Mouse (Mus musculus): ENCODE data around the gene Dazap2. TPM values are rescaled to one million over a fixed set of nuclear protein-coding genes. Genes with fewer than 3 reads are reported as not detected.
"Not testable (repeated sequence)": the region's sequence is repeated elsewhere in the genome, so short reads cannot be mapped to it uniquely, and the experiment has no call there.

The Dazap2 gene
- polyA plus RNA-seq, 1 experiment from 2014 or later, result 155 TPM

DNA sequence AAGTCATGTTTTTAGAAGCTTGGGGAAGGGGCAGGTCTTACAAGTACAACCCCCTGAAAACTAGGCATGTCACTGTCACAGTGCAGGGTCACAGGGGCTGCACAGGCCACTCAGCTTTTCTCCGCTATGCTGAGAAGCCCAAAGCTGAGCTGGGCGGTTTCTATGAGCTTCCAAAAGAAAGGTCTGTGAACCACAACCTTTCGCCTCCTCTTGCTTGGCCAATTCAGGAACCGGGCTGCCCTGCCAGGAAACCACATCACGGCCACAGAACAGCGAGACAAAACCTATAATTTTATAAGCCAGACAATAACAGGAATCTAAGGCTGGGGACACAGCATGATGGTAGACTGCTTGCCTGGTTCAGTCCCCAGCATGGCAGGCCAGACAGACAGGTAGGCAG lies 26.9 kb upstream of the Dazap2 start:
- Histone ChIP-seq H3K4me3 (no peak overlapping the region), H3K36me3 (peaks cover 42% of the 10 kb centered on the region), H3K4me1 (no peaks in the 10 kb centered on the region), H3K27ac (no peak overlapping the region), H3K27me3 (no peaks in the 10 kb centered on the region), H3K4me2 (no peak overlapping the region), H3K9me3 (no peaks in the 10 kb centered on the region), H3K9ac (no peak overlapping the region)
- 73% methylated on average over 6 of the region's 6 CpGs for WGBS
- no peak for ATAC-seq (ENCODE audit: insufficient number of reproducible peaks, insufficient read depth, low FRiP score, low TSS enrichment, low read depth)

DNA sequence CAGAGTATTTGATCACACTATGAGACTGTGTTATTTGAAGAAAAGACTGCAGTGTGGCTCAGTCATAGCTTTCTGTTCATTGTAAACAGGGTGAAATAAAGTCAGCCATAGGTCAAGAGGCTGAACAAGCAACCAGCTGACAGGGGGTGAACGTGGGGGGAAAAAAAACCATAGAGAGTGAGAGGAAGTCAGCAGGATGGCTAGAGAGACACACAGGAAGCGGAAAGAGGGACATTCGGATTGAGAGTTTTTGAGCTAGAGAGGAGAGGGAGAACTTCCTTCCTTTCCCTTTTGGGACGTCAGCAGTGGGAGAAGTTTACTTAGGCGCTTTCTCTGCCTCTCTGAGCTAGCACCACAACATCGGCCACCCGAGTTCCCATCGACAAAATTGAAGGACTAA lies 24.7 kb upstream of the Dazap2 start:
- H3K9ac ChIP-seq, result no peak overlapping the region
- no peaks in the 10 kb centered on the region for H3K4me1 ChIP-seq
- H3K4me3 ChIP-seq, result no peak overlapping the region
- H3K27me3 ChIP-seq, result no peaks in the 10 kb centered on the region
- H3K36me3 ChIP-seq, result peaks cover 34% of the 10 kb centered on the region
- 68% methylated on average over 8 of the region's 8 CpGs for WGBS
- H3K27ac ChIP-seq, result no peak overlapping the region
- ATAC-seq (ENCODE audit: insufficient number of reproducible peaks, insufficient read depth, low FRiP score, low TSS enrichment, low read depth), result no peak
- no peaks in the 10 kb centered on the region for H3K9me3 ChIP-seq
- no peak overlapping the region for H3K4me2 ChIP-seq

DNA sequence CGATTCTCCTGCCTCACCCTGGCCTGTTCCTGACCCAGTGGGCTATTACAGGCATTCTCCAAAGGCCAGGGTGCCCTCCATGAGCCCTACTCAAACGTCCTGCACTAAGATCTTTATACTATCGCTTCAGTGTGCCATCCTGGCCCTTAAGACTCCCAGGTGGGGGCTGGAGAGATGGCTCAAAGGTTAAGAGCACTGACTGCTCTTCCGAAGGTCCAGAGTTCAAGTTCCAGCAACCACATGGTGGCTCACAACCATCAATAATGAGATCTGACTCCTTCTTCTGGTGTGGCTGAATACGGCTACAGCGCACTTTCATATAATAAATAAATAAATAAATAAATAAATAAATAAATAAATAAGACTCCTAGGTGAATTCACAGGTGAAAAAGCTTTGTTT lies 22.3 kb upstream of the Dazap2 start:
- H3K9ac ChIP-seq, result no peak overlapping the region
- no peak overlapping the region for H3K4me3 ChIP-seq
- no peak overlapping the region for H3K27ac ChIP-seq
- H3K36me3 ChIP-seq, result peaks cover 14% of the 10 kb centered on the region
- no peak overlapping the region for H3K4me2 ChIP-seq
- ATAC-seq (ENCODE audit: insufficient number of reproducible peaks, insufficient read depth, low FRiP score, low TSS enrichment, low read depth), result no peak
- no peaks in the 10 kb centered on the region for H3K27me3 ChIP-seq
- H3K9me3 ChIP-seq, result no peaks in the 10 kb centered on the region
- H3K4me1 ChIP-seq, result no peaks in the 10 kb centered on the region
- WGBS, result 80% methylated on average over 6 of the region's 6 CpGs

- peaks cover 27% of the 10 kb centered on the region for H3K27me3 ChIP-seq
Observed at GRCm38 (mm10) chr15:100598287-100598882, 16.8 kb upstream of the Dazap2 start.

GRCm38 (mm10) chr15:100598883-100599275 lies 16.3 kb upstream of the Dazap2 start:
- Histone ChIP-seq H3K9ac (peak overlapping the region; percentile 87), H3K36me3 (no peaks in the 10 kb centered on the region), H3K4me3 (peak overlapping the region; percentile 77), H3K9me3 (no peaks in the 10 kb centered on the region), H3K4me2 (peak overlapping the region; percentile 93), H3K27ac (peak overlapping the region; percentile 33; the same call in 1 of the 2 replicates), H3K27me3 (peaks cover 32% of the 10 kb centered on the region), H3K4me1 (peaks cover 14% of the 10 kb centered on the region)
- 1% methylated on average over 12 of the region's 12 CpGs for WGBS
- no peak for ATAC-seq (ENCODE audit: insufficient number of reproducible peaks, insufficient read depth, low FRiP score, low TSS enrichment, low read depth)

More at GRCm38 (mm10) chr15:100598287-100598882, 16.8 kb upstream of the Dazap2 start:
- H3K4me1 ChIP-seq, result peaks cover 14% of the 10 kb centered on the region
- H3K36me3 ChIP-seq, result no peaks in the 10 kb centered on the region
- H3K27ac ChIP-seq, result no peak overlapping the region
- H3K9ac ChIP-seq, result no peak overlapping the region
- no peaks in the 10 kb centered on the region for H3K9me3 ChIP-seq
- 26% methylated on average over 9 of the region's 9 CpGs for WGBS
- H3K4me2 ChIP-seq, result peak overlapping the region; percentile 93
- peak overlapping the region; percentile 77 for H3K4me3 ChIP-seq
- no peak for ATAC-seq (ENCODE audit: insufficient number of reproducible peaks, insufficient read depth, low FRiP score, low TSS enrichment, low read depth)

DNA sequence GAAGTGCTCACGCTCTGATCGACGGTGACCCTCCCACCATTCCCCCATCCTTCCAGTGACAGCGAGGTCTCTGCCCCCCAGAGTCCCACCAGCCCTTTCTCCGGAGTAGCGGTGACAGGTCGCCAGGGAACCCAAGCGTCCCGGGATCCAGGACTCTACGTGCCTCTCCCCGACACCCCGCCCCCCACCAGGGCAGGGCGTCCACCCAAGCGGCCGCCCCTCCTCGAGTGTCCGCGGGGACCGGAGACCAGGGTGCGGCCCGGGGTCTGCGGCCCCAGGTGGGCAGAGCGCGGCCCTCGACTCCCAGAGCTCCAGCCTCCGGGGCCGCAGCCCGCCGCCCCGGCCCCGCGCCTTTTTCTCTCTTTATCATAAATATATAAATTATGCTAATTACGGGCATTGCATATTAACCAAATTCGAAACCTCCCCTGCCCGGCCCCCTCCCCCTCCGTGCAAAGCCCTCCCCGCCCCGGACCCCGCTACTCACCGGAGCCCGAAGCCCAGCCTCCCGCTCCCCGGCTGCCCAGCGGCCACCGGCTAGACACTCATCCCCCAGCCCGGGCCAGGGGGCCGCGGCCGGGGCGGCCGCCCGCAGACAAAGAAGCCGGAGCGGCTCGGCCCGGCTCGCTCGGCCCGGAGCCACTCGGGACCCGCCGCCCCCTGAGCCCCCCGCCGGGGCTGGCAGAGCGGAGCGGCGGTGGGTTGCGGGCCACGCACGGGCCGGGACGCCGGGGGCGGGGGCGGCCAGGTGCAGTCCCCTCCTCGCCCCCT lies 15.7 kb upstream of the Dazap2 start, which contains the start of gene Pou6f1:
Gene Pou6f1 (minus strand): TSS at position 709 of the 771 bp plus-strand sequence.
- peak within 1 kb of the TSS; percentile 77 for H3K4me3 ChIP-seq
- WGBS, result under 1% methylated on average over 52 of the region's 76 CpGs
- no peaks in the 10 kb centered on the region for H3K36me3 ChIP-seq
- H3K27ac ChIP-seq, result peak within 1 kb of the TSS; percentile 33; the same call in 1 of the 2 replicates
- H3K27me3 ChIP-seq, result peaks cover 32% of the 10 kb centered on the region
- peak; percentile 63; the same call in 1 of the 2 replicates for ATAC-seq (ENCODE audit: insufficient number of reproducible peaks, insufficient read depth, low FRiP score, low TSS enrichment, low read depth)
- H3K4me1 ChIP-seq, result peaks cover 14% of the 10 kb centered on the region
- no peaks in the 10 kb centered on the region for H3K9me3 ChIP-seq
- peak within 1 kb of the TSS; percentile 87 for H3K9ac ChIP-seq
- H3K4me2 ChIP-seq, result peak within 1 kb of the TSS; percentile 93

GRCm38 (mm10) chr15:100600047-100600695 lies 15.0 kb upstream of the Dazap2 start:
- under 1% methylated on average over 29 of the region's 35 CpGs for WGBS
- Histone ChIP-seq H3K27ac (no peak overlapping the region), H3K4me3 (peak overlapping the region; percentile 77), H3K4me1 (peaks cover 19% of the 10 kb centered on the region), H3K4me2 (peak overlapping the region; percentile 93), H3K9ac (peak overlapping the region; percentile 87), H3K36me3 (no peaks in the 10 kb centered on the region), H3K27me3 (peaks cover 39% of the 10 kb centered on the region), H3K9me3 (no peaks in the 10 kb centered on the region)
- peak; percentile 72; the same call in 1 of the 2 replicates for ATAC-seq (ENCODE audit: insufficient number of reproducible peaks, insufficient read depth, low FRiP score, low TSS enrichment, low read depth)

- Histone ChIP-seq H3K27me3 (peaks cover 45% of the 10 kb centered on the region), H3K36me3 (no peaks in the 10 kb centered on the region), H3K27ac (no peak overlapping the region), H3K4me1 (peaks cover 23% of the 10 kb centered on the region), H3K9ac (peak overlapping the region; percentile 87; the same call in 1 of the 2 replicates), H3K9me3 (no peaks in the 10 kb centered on the region), H3K4me2 (peak overlapping the region; percentile 93), H3K4me3 (peak overlapping the region; percentile 77)
- 9% methylated on average over 21 of the region's 21 CpGs for whole genome bisulfite sequencing
- no peak for ATAC-seq (ENCODE audit: insufficient number of reproducible peaks, insufficient read depth, low FRiP score, low TSS enrichment, low read depth)
Observed at GRCm38 (mm10) chr15:100600696-100601272, 14.4 kb upstream of the Dazap2 start.

DNA sequence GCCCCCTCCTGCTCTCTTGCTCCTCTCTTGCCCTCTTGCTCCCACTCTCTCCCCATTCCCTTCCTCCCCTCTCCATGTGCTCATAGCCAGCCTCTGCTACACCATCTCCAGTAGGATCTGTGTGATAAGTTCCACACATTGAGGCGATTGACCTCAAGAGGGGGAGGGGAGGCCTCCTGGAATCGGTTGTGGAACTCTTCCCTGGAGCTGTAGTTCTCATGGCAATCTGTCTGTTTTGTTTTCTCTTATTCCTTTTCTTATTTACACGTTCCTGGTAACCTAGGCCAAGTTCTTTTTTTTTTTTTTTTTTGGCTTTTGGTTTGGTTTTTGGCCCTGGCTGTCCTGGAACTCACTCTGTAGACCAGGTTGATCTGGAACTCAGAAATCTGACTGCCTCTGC lies 13.5 kb upstream of the Dazap2 start:
- ATAC-seq (ENCODE audit: insufficient number of reproducible peaks, insufficient read depth, low FRiP score, low TSS enrichment, low read depth), result no peak
- peaks cover 23% of the 10 kb centered on the region for H3K4me1 ChIP-seq
- no peak overlapping the region for H3K27ac ChIP-seq
- no peak overlapping the region for H3K9ac ChIP-seq
- no peak overlapping the region for H3K4me3 ChIP-seq
- H3K27me3 ChIP-seq, result peaks cover 48% of the 10 kb centered on the region
- H3K36me3 ChIP-seq, result no peaks in the 10 kb centered on the region
- H3K9me3 ChIP-seq, result no peaks in the 10 kb centered on the region
- no peak overlapping the region for H3K4me2 ChIP-seq
- 42% methylated on average over 3 of the region's 3 CpGs for WGBS

DNA sequence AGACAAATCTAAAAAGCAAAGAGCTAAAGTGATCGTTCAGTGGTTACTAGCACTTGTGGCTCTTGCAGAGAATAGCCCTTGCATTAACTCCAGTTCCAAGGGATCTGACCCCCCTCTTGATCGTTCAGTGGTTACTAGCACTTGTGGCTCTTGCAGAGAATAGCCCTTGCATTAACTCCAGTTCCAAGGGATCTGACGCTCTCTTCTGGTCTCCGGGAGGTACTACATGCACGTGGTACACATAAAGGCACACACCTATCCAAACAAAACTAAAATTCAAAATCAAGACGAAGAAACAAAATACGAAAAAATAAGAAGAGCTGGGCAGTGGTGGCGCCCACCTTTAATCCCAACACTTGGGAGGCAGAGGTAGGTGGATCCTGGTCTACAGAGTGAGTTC lies 8.5 kb upstream of the Dazap2 start:
- H3K4me2 ChIP-seq; H3K27ac ChIP-seq; H3K4me3 ChIP-seq; H3K9me3 ChIP-seq; H3K36me3 ChIP-seq; ATAC-seq (ENCODE audit: insufficient number of reproducible peaks, insufficient read depth, low FRiP score, low TSS enrichment, low read depth); H3K9ac ChIP-seq; H3K4me1 ChIP-seq: not testable (repeated sequence)
- peaks cover 28% of the 10 kb centered on the region for H3K27me3 ChIP-seq
- 90% methylated on average over 8 of the region's 8 CpGs for WGBS

- H3K4me1 ChIP-seq, result peaks cover 19% of the 10 kb centered on the region
- 81% methylated on average over 7 of the region's 7 CpGs for WGBS
- H3K4me3 ChIP-seq, result no peak overlapping the region
- H3K27me3 ChIP-seq, result no peaks in the 10 kb centered on the region
- H3K4me2 ChIP-seq, result no peak overlapping the region
- ATAC-seq (ENCODE audit: insufficient number of reproducible peaks, insufficient read depth, low FRiP score, low TSS enrichment, low read depth), result no peak
- no peak overlapping the region for H3K9ac ChIP-seq
- H3K9me3 ChIP-seq, result no peaks in the 10 kb centered on the region
- H3K36me3 ChIP-seq, result no peaks in the 10 kb centered on the region
- no peak overlapping the region for H3K27ac ChIP-seq
Observed at GRCm38 (mm10) chr15:100611951-100612350, 3.2 kb upstream of the Dazap2 start.

Measured in embryonic facial prominence, embryonic 13.5 days (tissue).